Mouse (Mus musculus): ENCODE data around the gene Aste1. TPM values are rescaled to one million over a fixed set of nuclear protein-coding genes. Genes with fewer than 3 reads are reported as not detected.

Gene Aste1
- 6.0 TPM for polyA plus RNA-seq (2014; fragmentation: Illumina TruSeq; extraction: RNeasy Lipid Tissue Mini Kit (QIAGEN cat#74804); ENCODE audit: low read depth, low replicate concordance)

GRCm38 (mm10) chr9:105395218-105395627 is at the start of gene Aste1, which contains the start of gene Nek11:
TSS of gene Aste1 (plus strand) at chr9:105395392.
TSS of gene Nek11 (minus strand) at chr9:105395524.

Other genes starting within 250 kb of the Aste1 start
- not detected for gene Nek11, start 132 bp downstream of the Aste1 start, polyA plus RNA-seq (2014; fragmentation: Illumina TruSeq; extraction: RNeasy Lipid Tissue Mini Kit (QIAGEN cat#74804); ENCODE audit: low read depth, low replicate concordance)
- gene Atp2c1, start 131.9 kb downstream of the Aste1 start, polyA plus RNA-seq (2014; fragmentation: Illumina TruSeq; extraction: RNeasy Lipid Tissue Mini Kit (QIAGEN cat#74804); ENCODE audit: low read depth, low replicate concordance), result 40.0 TPM
- gene Pik3r4, start 247.6 kb downstream of the Aste1 start, polyA plus RNA-seq (2014; fragmentation: Illumina TruSeq; extraction: RNeasy Lipid Tissue Mini Kit (QIAGEN cat#74804); ENCODE audit: low read depth, low replicate concordance), result 23.4 TPM

Data from heart, adult 10 weeks (tissue).